Mouse (Mus musculus): Measurements from ENCODE around the gene Srgap2.

GRCm38 (mm10) chr1:131293922-131294250, 233.3 kb downstream of the Srgap2 start:
- no peak for TF ChIP-seq EP300 (IDR thresholded peaks at IDR 0.05; ENCODE audit: low read depth)
- no peak for TF ChIP-seq CTCF (IDR thresholded peaks at IDR 0.05; ENCODE audit: low read depth)
